Mouse (Mus musculus) hindbrain, embryonic 16.5 days (tissue): ENCODE results near the gene P3h4. TPM values are rescaled to one million over a fixed set of nuclear protein-coding genes. Genes with fewer than 3 reads are reported as not detected.

Source experiments
- ATAC-seq: fragments of 200-750 bp; cut with Nextera tagmentation; 2 replicates; pipeline ENCODE4 v1.8.0; 2017; ENCODE audit warnings: moderate TSS enrichment, moderate library complexity
- H3K27ac ChIP-seq: fragments of 300-500 bp; sonication (generic); 2 replicates; pipeline ENCODE4 v1.5.1; 2014; ENCODE audit warnings: low read depth, mild to moderate bottlenecking, control low read depth, low read length, moderate library complexity
- H3K27me3 ChIP-seq: fragments of 300-500 bp; sonication (generic); replicated peaks from 2 replicates; pipeline ENCODE4 v1.6.1; 2014; ENCODE audit warnings: low read length; ENCODE audit not compliant: control insufficient read depth, insufficient read depth
- H3K36me3 ChIP-seq: fragments of 300-500 bp; sonication (generic); 2 replicates; pipeline ENCODE4 v1.6.1; 2014; ENCODE audit warnings: mild to moderate bottlenecking, low read length, moderate library complexity, mixed read lengths; ENCODE audit not compliant: control insufficient read depth, insufficient read depth
- H3K4me1 ChIP-seq: fragments of 300-500 bp; sonication (generic); 2 replicates; pipeline ENCODE4 v1.6.1; 2014; ENCODE audit warnings: low read depth, low read length; ENCODE audit not compliant: control insufficient read depth, insufficient read depth
- H3K4me2 ChIP-seq: fragments of 300-500 bp; sonication (generic); 2 replicates; pipeline ENCODE4 v1.6.1; 2014; ENCODE audit warnings: mild to moderate bottlenecking, low read length, control low read depth, moderate library complexity
- H3K4me3 ChIP-seq: fragments of 300-500 bp; sonication (generic); 2 replicates; pipeline ENCODE4 v1.5.1; 2014; ENCODE audit warnings: mild to moderate bottlenecking, low read length, control low read depth, moderate library complexity
- H3K9ac ChIP-seq: fragments of 300-500 bp; sonication (generic); 2 replicates; pipeline ENCODE4 v1.6.1; 2014; ENCODE audit warnings: low read depth, mild to moderate bottlenecking, control low read depth, low read length, moderate library complexity
- H3K9me3 ChIP-seq: fragments of 300-500 bp; sonication (generic); 2 replicates; pipeline ENCODE4 v1.6.1; 2014; ENCODE audit warnings: mild to moderate bottlenecking, low read length, moderate library complexity; ENCODE audit not compliant: control insufficient read depth
- WGBS: fragments of 180-500 bp; shearing (Covaris S2); extraction: QIAGEN DNeasy Blood & Tissue Kit; methylation state at CpG from one replicate; pipeline ENCODE4 v1.1.7; 2014; 5-methylcytosine and 5-hydroxymethylcytosine counted together
- polyA plus RNA-seq: library from polyadenylated mRNA; unstranded; fragments of >200 nt; fragmentation: Nextera tagmentation; extraction: Ambion mirVana; gene quantifications from 2 replicates; pipeline ENCODE4 v1.2.1, GENCODE M21; 2015

The P3h4 gene
- polyA plus RNA-seq, 1 experiment from 2014 or later, result 21.5 TPM

DNA sequence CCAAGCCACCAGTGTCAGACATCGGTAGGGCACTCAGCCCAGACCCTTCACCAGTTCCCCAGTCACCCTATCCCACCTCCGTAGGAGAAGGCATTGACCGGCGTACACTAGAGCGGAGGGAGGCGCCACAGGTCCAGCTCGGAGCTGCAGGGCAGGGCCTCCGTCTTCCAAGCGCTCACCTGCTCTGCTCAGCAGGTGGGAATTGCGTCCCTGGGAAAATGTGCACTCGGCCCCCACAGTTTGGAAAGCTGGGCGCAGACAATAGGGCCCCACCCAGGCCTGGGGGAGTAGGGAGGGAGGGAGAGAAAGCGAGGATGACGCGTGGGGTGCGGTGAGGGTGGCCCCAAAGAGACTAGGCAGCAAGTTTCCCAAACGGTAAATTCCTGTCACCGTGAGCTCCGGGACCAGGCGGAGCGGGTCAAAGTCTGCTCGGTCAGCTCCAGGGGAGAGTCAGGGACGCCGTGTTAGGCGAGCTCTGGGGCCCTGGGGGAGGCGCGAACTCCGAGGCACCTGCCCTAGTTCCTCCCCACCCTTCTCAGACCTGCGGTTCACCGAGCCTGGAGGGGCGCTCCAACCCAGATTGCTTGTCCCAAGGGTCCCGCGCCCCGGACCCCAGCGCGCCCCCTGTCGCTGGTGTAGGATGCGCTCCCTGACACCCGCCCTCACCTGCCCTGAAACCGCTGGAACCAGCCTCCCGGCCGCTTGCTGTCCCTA, 17.6 kb downstream of the P3h4 start:
- Histone ChIP-seq H3K27me3 (no peaks in the 10 kb centered on the region), H3K9me3 (no peaks in the 10 kb centered on the region), H3K36me3 (no peaks in the 10 kb centered on the region), H3K9ac (peak overlapping the region; percentile 81), H3K4me3 (peak overlapping the region; percentile 77), H3K27ac (peak overlapping the region; percentile 78), H3K4me1 (peaks cover 23% of the 10 kb centered on the region), H3K4me2 (peak overlapping the region; percentile 82)
- 0 out of 2 replicates have a peak, but pooled peaks have one; percentile 6 for ATAC-seq
- 1% methylated on average over 42 of the region's 42 CpGs for WGBS

DNA sequence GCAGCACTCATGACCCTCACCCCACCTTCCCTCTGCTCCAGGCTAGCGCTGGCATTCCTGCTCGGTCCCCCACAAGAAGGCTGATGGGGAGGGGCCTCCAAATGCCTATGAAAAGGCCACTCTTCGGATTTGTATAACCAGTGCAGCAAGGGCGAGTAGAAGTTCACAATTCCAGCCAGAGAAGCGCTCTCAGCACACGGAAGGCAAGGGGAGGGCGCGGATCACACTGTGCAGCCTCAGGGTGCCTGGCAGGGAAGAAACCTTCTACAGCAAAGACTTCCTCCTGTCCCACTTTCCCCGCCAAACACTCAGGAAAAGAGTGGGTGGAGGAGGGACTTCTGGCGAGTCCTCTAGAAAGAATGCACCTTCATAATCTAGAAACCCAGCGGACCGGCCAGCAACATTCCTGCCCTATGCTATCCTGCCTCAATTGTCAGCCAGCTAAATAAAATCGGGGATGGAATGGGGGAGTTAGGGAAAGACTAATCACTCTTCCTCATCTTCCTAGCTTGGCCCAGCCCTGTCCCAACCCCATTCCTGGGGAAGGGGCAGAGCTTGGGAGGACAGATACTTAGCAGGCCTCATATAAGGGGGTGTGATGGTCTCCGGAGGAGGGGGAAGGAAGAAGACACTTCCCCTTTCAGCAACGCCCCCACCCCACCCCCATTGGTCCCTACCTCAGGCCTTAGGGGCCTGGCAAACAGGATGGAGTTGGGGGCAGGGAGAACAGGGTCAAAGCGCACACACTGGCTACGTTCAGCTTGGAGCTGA, 18.6 kb downstream of the P3h4 start:
- Histone ChIP-seq H3K27me3 (no peaks in the 10 kb centered on the region), H3K9ac (peak overlapping the region; percentile 81), H3K4me1 (peaks cover 25% of the 10 kb centered on the region), H3K9me3 (no peaks in the 10 kb centered on the region), H3K4me2 (peak overlapping the region; percentile 82), H3K36me3 (no peaks in the 10 kb centered on the region), H3K27ac (peak overlapping the region; percentile 44; the same call in 1 of the 2 replicates), H3K4me3 (peak overlapping the region; percentile 77)
- ATAC-seq, result no peak
- 28% methylated on average over 17 of the region's 17 CpGs for WGBS

- H3K9me3 ChIP-seq, result no peaks in the 10 kb centered on the region
- H3K36me3 ChIP-seq, result no peaks in the 10 kb centered on the region
- WGBS, result 41% methylated on average over 11 of the region's 11 CpGs
- H3K4me1 ChIP-seq, result peaks cover 28% of the 10 kb centered on the region
- no peaks in the 10 kb centered on the region for H3K27me3 ChIP-seq
- 0 out of 2 replicates have a peak overlapping the region, but pooled peaks have one; percentile 3 for H3K4me3 ChIP-seq
- peak overlapping the region; percentile 82 for H3K4me2 ChIP-seq
- peak overlapping the region; percentile 19 for H3K9ac ChIP-seq
- ATAC-seq, result no peak
- H3K27ac ChIP-seq, result no peak overlapping the region
Measured at GRCm38 (mm10) chr11:100395200-100395599, 19.4 kb downstream of the P3h4 start.

GRCm38 (mm10) chr11:100394353-100395074, 20.1 kb downstream of the P3h4 start:
- peaks cover 33% of the 10 kb centered on the region for H3K4me1 ChIP-seq
- no peaks in the 10 kb centered on the region for H3K27me3 ChIP-seq
- 69% methylated on average over 5 of the region's 5 CpGs for WGBS
- H3K27ac ChIP-seq, result no peak overlapping the region
- no peaks in the 10 kb centered on the region for H3K36me3 ChIP-seq
- ATAC-seq, result no peak
- H3K4me2 ChIP-seq, result no peak overlapping the region; the same call in 1 of the 2 replicates
- H3K9me3 ChIP-seq, result no peaks in the 10 kb centered on the region
- no peak overlapping the region for H3K4me3 ChIP-seq
- H3K9ac ChIP-seq, result peak overlapping the region; percentile 19; the same call in 1 of the 2 replicates

GRCm38 (mm10) chr11:100393733-100394132, 20.9 kb downstream of the P3h4 start:
- Histone ChIP-seq H3K27me3 (no peaks in the 10 kb centered on the region), H3K4me3 (no peak overlapping the region), H3K36me3 (no peaks in the 10 kb centered on the region), H3K9ac (no peak overlapping the region), H3K9me3 (no peaks in the 10 kb centered on the region), H3K4me2 (no peak overlapping the region), H3K27ac (no peak overlapping the region), H3K4me1 (peaks cover 33% of the 10 kb centered on the region)
- 80% methylated on average over 7 of the region's 7 CpGs for WGBS
- ATAC-seq, result no peak

DNA sequence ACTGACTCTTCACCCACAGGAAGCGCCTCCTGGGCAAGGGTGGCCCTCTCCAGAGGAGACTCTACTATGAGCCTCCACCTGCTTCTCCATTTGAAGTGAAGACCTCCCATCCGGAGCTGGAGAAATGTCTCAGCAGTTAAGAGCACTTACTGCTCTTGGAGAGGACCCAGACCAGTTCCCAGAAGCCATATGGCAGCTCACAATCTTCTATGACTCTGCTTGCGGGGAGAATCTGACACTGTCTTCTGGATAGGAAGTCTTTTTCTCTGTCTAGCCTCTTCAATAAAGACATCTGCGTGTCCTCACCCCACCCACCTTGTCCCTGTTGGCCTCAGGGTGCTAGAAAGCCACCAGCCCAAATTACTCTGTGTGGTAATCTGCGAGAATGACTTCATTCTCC, 21.7 kb downstream of the P3h4 start:
- H3K4me1 ChIP-seq, result peaks cover 33% of the 10 kb centered on the region
- no peak for ATAC-seq

DNA sequence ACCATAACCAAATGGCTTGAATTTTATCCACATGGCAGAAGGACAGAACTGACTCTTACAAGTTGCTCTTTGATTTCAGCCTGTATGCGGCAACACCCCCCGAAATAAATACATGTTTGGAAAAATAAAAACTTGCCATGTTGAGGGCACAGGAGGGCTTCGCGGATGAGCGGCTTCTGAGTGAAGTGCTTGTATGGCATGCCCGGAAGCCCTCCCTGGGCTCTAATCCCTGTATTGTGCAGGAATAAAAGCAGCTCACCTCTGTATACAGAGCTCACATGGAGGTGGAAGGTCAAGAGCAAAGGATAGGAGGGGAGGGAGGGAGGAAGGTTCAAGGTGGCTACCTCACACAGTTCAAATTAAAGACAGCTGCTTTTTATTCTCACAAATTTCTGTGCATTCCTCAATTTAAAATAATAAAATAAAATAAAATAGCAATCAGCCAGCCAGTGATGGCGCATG, 22.7 kb downstream of the P3h4 start:
- H3K4me3 ChIP-seq, result no peak overlapping the region
- H3K27ac ChIP-seq, result no peak overlapping the region
- WGBS, result 84% methylated on average over 7 of the region's 7 CpGs
- no peak for ATAC-seq
- H3K27me3 ChIP-seq, result no peaks in the 10 kb centered on the region
- H3K36me3 ChIP-seq, result no peaks in the 10 kb centered on the region
- no peak overlapping the region for H3K4me2 ChIP-seq
- H3K9me3 ChIP-seq, result no peaks in the 10 kb centered on the region
- peaks cover 36% of the 10 kb centered on the region for H3K4me1 ChIP-seq
- no peak overlapping the region for H3K9ac ChIP-seq

More for the DNA sequence above, 21.7 kb downstream of the P3h4 start:
- WGBS, result 88% methylated on average over 5 of the region's 5 CpGs
- H3K9me3 ChIP-seq, result no peaks in the 10 kb centered on the region
- no peak overlapping the region for H3K27ac ChIP-seq
- no peaks in the 10 kb centered on the region for H3K27me3 ChIP-seq
- no peaks in the 10 kb centered on the region for H3K36me3 ChIP-seq
- no peak overlapping the region for H3K9ac ChIP-seq
- H3K4me2 ChIP-seq, result no peak overlapping the region
- no peak overlapping the region for H3K4me3 ChIP-seq

GRCm38 (mm10) chr11:100391081-100391883, 23.4 kb downstream of the P3h4 start:
- Histone ChIP-seq H3K4me3 (no peak overlapping the region), H3K9me3 (no peaks in the 10 kb centered on the region), H3K27ac (peak overlapping the region; percentile 44; the same call in 1 of the 2 replicates), H3K36me3 (no peaks in the 10 kb centered on the region), H3K4me2 (no peak overlapping the region), H3K4me1 (peaks cover 32% of the 10 kb centered on the region), H3K27me3 (no peaks in the 10 kb centered on the region), H3K9ac (no peak overlapping the region)
- 66% methylated on average over 9 of the region's 9 CpGs for WGBS
- ATAC-seq, result peak; percentile 52
